Mouse (Mus musculus) embryonic facial prominence, embryonic 11.5 days (tissue): ENCODE measurements at regions not wholly inside any gene's neighbourhood (a gene's known extent, or its start where the extent isn't known, plus 50 kb on each side); places are given as distances from the start of the nearest gene placed in this dataset.

ENCODE experiments used
- ATAC-seq: fragments of 200-750 bp; cut with Nextera tagmentation; replicated peaks from 2 replicates; pipeline ENCODE4 v1.8.0; 2017; ENCODE audit warnings: low read depth; ENCODE audit not compliant: insufficient number of reproducible peaks, low FRiP score, low TSS enrichment
- DNase-seq: peaks from one replicate; pipeline ENCODE4 v3.0.0-alpha.2; 2015; ENCODE audit warnings: low spot score
- H3K27ac ChIP-seq: fragments of 300-500 bp; sonication (generic); replicated peaks from 2 replicates; pipeline ENCODE4 v1.5.1; 2014; ENCODE audit warnings: mild to moderate bottlenecking, low read depth, low read length, control low read depth
- H3K27me3 ChIP-seq: fragments of 300-500 bp; sonication (generic); 2 replicates; pipeline ENCODE4 v1.6.1; 2014; ENCODE audit warnings: mild to moderate bottlenecking, low read length, moderate library complexity, mixed read lengths; ENCODE audit not compliant: control insufficient read depth, insufficient read depth
- H3K36me3 ChIP-seq: fragments of 300-500 bp; sonication (generic); replicated peaks from 2 replicates; pipeline ENCODE4 v1.6.1; 2014; ENCODE audit warnings: low read depth, mild to moderate bottlenecking, low read length, moderate library complexity, mixed read lengths; ENCODE audit not compliant: control insufficient read depth, insufficient read depth
- H3K4me1 ChIP-seq: fragments of 300-500 bp; sonication (generic); 2 replicates; pipeline ENCODE4 v1.6.1; 2014; ENCODE audit warnings: low read length, mixed read lengths; ENCODE audit not compliant: control insufficient read depth, insufficient read depth
- H3K4me2 ChIP-seq: fragments of 300-500 bp; sonication (generic); 2 replicates; pipeline ENCODE4 v1.6.1; 2014; ENCODE audit warnings: low read depth, mild to moderate bottlenecking, control low read depth, low read length, moderate library complexity
- H3K4me3 ChIP-seq: fragments of 300-500 bp; sonication (generic); 2 replicates; pipeline ENCODE4 v1.5.1; 2014; ENCODE audit warnings: low read depth, low read length, control low read depth
- H3K9ac ChIP-seq: fragments of 300-500 bp; sonication (generic); replicated peaks from 2 replicates; pipeline ENCODE4 v1.6.1; 2014; ENCODE audit warnings: mild to moderate bottlenecking, control low read depth, low read length
- H3K9me3 ChIP-seq: fragments of 300-500 bp; sonication (generic); replicated peaks from 2 replicates; pipeline ENCODE4 v1.6.1; 2016; ENCODE audit warnings: mild to moderate bottlenecking, low read length, inconsistent platforms, mixed read lengths; ENCODE audit not compliant: control insufficient read depth
- WGBS: fragments of 180-500 bp; shearing (Covaris S2); extraction: QIAGEN DNeasy Blood & Tissue Kit; methylation state at CpG from one replicate; pipeline ENCODE4 v1.1.7; 2014; 5-methylcytosine and 5-hydroxymethylcytosine counted together

DNA sequence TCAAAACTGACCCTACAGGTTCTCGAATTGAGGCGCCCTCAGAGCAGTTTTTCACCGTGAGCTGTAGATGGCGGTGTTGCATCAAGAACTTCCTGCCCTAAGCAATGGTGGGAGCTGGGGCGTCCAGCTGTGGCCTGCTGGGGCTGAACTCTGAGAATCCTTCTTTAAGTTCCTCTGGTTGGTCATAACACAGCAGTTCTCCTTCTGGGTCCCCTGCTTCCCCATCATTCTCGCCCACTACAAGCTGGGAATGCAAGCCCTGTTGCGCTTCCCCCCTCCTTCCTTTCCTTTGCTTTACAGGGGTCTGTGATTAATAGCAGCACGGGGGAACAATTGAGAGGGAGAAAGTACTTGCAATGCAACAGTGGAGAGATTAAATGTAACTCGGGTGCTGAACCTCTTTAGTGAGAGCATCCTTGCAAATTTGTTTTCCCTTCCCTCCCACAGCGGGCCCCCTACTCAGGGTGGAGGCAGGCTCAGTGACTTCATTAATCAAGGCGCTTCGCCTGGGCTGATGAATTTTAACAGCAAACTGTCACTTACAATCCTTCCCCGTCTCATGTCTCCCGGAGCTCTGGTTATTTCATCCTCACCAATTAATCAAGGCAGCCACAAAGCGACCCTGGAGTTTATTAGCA lies 794.3 kb upstream of the Api5 start:
- H3K9ac ChIP-seq = peak overlapping the region; percentile 40; the same call in 1 of the 2 replicates
- H3K9me3 ChIP-seq = no peaks in the 10 kb centered on the region
- H3K4me2 ChIP-seq = peak overlapping the region; percentile 27
- peak; percentile 85 for DNase-seq
- ATAC-seq = peak; percentile 96
- H3K4me1 ChIP-seq = no peaks in the 10 kb centered on the region
- H3K27me3 ChIP-seq = no peaks in the 10 kb centered on the region
- H3K4me3 ChIP-seq = no peak overlapping the region
- 1% methylated on average over 15 of the region's 15 CpGs for WGBS
- no peaks in the 10 kb centered on the region for H3K36me3 ChIP-seq
- H3K27ac ChIP-seq = no peak overlapping the region

DNA sequence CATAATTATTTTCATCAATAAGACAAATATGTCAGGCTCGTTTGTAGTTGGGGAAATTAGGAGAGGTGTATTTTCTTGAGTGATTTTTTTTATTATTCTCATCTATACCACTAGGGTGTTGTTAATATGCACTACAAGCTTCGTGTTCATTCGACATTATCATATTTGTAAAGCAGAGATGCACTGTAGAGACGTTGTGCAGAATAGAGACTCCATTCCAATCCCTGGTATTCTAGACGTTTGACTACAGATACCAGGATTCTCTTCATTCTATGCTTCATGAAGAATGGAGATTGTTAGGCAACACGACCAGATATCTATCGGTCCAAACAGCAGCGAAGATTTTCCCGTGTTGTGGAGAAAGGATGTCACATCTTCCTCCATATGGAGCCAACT lies 793.8 kb upstream of the Api5 start:
- 26% methylated on average over 9 of the region's 9 CpGs for WGBS
- H3K9me3 ChIP-seq = no peaks in the 10 kb centered on the region
- no peaks in the 10 kb centered on the region for H3K4me1 ChIP-seq
- H3K4me3 ChIP-seq = no peak overlapping the region
- DNase-seq (no peak), ATAC-seq (no peak; the same call in 1 of the 2 replicates)
- H3K9ac ChIP-seq = no peak overlapping the region
- H3K4me2 ChIP-seq = no peak overlapping the region
- H3K27ac ChIP-seq = no peak overlapping the region
- H3K27me3 ChIP-seq = no peaks in the 10 kb centered on the region
- H3K36me3 ChIP-seq = no peaks in the 10 kb centered on the region

DNA sequence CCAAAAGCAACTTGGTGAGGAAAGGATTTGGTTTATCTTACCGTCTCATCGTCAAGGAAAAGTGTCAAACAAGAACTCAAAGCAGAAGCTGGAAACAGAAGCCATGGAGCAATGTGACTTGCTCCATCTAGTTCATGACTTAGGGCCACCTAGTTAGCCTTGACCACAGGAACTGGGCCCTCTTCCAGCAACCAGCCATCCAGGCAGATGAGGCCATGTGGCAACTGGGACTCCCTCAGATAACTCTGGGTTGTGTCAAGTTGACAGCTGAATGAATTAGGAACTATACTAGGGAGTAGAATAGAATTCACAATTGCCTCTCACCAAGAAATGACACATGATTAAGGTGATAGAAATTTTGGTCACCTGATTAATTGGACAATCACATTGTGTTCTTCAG lies 791.5 kb upstream of the Api5 start:
- H3K27ac ChIP-seq = no peak overlapping the region
- no peak overlapping the region for H3K4me3 ChIP-seq
- no peak overlapping the region for H3K4me2 ChIP-seq
- 73% methylated on average over 2 of the region's 2 CpGs for WGBS
- ATAC-seq = no peak
- H3K27me3 ChIP-seq = no peaks in the 10 kb centered on the region
- DNase-seq = no peak
- no peaks in the 10 kb centered on the region for H3K9me3 ChIP-seq
- H3K9ac ChIP-seq = no peak overlapping the region
- no peaks in the 10 kb centered on the region for H3K4me1 ChIP-seq
- H3K36me3 ChIP-seq = no peaks in the 10 kb centered on the region

DNA sequence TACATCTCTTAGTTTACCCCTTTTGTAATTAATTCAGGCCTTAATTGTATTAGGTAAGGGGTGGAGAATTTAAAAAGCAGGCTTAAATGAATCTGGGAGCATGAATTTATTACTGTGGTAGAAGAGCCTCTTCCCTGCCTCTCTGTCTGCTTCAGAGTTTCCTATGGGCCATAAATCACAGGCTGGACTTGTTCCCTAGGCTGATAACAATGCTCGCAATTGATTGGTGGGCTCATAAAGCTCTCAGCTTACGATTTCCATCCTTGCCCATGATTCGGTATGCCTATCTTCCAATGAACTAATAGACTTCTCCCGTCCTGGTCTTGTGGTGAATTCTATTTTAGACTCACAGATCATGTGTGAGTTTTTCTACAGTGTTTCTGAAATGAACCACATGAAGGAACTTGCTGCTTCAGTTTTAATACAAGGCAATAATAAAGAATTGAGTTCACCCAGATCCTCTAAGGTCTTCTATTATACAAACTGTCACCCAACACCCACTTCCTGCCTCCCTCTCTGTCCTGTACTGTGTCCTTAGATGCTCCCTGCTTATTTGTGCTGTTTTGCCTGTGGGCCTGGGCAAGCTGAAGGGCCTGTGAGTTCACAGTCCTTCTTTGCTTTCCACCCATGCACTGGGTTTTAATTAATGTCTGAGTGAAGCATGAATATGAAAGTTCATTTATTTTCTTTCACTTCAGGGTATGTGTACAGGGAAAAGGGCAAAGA lies 772.4 kb upstream of the Api5 start:
- DNase-seq (no peak), ATAC-seq (no peak)
- H3K27me3 ChIP-seq = no peaks in the 10 kb centered on the region
- H3K36me3 ChIP-seq = no peaks in the 10 kb centered on the region
- H3K4me1 ChIP-seq = no peaks in the 10 kb centered on the region
- no peak overlapping the region for H3K9ac ChIP-seq
- WGBS = 54% methylated on average over 4 of the region's 4 CpGs
- H3K9me3 ChIP-seq = no peaks in the 10 kb centered on the region
- no peak overlapping the region for H3K4me3 ChIP-seq
- H3K4me2 ChIP-seq = no peak overlapping the region
- H3K27ac ChIP-seq = no peak overlapping the region
